Mouse (Mus musculus): ENCODE measurements around the gene Ptpn12. TPM values are rescaled to one million over a fixed set of nuclear protein-coding genes. Genes with fewer than 3 reads are reported as not detected.

Ptpn12 gene
- polyA plus RNA-seq (2012; rRNA removed), result 62.4 and 88.5 TPM in 2 replicates

DNA sequence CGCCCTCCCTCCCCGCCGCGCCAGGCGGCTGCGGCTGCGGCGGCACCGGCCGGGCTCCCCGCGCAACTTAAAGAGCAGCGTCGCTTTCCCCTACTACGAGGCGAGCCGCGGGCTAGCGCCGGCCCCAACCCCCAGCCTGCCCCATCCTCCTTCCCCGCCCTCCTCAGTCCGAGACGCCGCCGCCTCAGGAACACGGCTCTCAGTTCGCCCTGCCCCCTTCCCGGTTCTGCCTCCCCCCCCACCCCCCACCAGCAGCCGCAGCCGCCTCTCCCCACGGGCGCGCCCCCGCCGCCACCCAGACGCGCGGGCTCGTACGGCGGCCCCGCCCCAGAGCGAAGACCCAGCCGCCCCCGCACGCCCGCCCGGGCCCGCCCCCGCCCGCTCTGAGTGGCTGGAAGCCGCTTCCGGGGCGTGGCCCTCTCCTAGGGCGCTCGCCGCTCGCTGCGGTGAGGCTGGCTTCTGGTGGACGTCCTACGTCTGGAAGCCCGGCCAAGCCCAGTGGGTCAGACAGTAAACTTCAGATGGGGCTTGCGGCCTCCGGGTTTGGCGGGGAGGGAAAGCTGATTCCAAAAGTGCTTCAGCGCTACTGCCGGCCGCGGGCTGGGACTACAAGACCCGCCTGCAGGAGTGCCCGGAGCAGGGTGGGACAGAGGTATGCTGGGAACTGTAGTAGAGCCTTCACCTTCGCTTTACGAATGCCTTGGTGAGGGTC is at the start of gene Ptpn12:
Gene Ptpn12 (minus strand): TSS at position 92 of the 712 bp plus-strand sequence.

GRCm38 (mm10) chr5:20956298-20956697 is 99.4 kb downstream of the Ptpn12 start, which contains the start of gene Rsbn1l:
TSS of gene Rsbn1l (minus strand) at chr5:20956398.

Other genes with a start within 250 kb of the Ptpn12 start
- gene Phtf2, start 173.8 kb downstream of the Ptpn12 start, polyA plus RNA-seq (2012; rRNA removed), result 10.4 and 13.0 TPM in 2 replicates
- 15.8 and 36.5 TPM in 2 replicates for gene Tmem60, start 173.7 kb downstream of the Ptpn12 start, polyA plus RNA-seq (2012; rRNA removed)
- 7.1 and 11.0 TPM in 2 replicates for gene Rsbn1l, start 99.5 kb downstream of the Ptpn12 start, polyA plus RNA-seq (2012; rRNA removed)
- gene Gsap, start 130.3 kb upstream of the Ptpn12 start, polyA plus RNA-seq (2012; rRNA removed), result 1.3 and 1.8 TPM in 2 replicates

Measured in central nervous system, embryonic 11.5 days (tissue).